Mouse (Mus musculus): ENCODE data around the gene Tcte1.

DNA sequence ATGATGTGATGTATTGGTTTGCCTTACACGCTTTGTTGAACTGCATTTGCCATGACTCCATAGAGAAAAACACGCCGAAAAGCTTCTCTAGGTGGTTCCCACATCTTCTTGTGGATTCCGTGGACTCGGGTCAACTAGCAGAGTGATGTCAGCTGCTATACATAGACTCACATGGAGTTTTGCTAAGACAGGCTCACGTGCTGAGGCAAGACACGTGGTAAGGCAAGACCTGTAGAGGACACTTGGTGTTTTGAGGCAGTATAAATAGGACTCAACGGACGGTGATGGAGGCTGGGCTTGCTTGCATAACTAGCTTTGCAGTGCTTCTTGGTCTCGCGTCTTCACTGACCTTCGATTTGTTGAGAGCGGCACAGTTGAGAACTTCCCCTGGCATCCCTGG is 24.8 kb upstream of the Tcte1 start:
- TF ChIP-seq CTCF (IDR thresholded peaks at IDR 0.05; ENCODE audit: low read depth, low read length) (no peak), POLR2A (IDR thresholded peaks at IDR 0.05; ENCODE audit: borderline replicate concordance, low read depth, low read length) (no peak)

All from bone marrow macrophage, adult 2 months (primary cell).